Mouse (Mus musculus) ZHBTc4 (cell line): ENCODE results near the gene Dgke.
"Not testable (repeated sequence)": the region's sequence is repeated elsewhere in the genome, so short reads cannot be mapped to it uniquely, and the experiment has no call there.

Experiments
- DNase-seq: peaks from one replicate; pipeline ENCODE4 v3.0.0-alpha.2; 2011; ENCODE audit warnings: low read depth, low spot score

Dgke gene

DNA sequence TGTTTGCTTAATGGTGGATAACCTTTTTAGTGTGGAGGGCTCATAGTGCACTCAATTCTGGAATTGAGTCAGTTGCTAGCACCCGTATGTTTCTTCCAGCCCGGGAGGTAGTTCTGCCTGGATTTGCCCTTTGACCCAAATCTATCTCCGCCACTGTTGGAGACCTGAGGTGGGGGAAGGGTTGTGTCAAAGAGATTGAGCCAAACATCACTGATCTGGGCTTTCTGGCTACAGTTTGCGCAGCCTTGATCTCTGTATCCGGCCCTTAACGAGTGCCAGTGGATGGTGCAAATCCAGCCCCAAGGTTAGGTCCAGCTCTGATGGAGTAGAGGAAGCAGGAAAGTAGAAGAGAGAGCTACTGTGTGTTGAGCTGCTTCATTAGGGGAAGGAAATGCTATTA is 63.6 kb downstream of the Dgke start:
- peak; percentile 50 for DNase-seq

DNA sequence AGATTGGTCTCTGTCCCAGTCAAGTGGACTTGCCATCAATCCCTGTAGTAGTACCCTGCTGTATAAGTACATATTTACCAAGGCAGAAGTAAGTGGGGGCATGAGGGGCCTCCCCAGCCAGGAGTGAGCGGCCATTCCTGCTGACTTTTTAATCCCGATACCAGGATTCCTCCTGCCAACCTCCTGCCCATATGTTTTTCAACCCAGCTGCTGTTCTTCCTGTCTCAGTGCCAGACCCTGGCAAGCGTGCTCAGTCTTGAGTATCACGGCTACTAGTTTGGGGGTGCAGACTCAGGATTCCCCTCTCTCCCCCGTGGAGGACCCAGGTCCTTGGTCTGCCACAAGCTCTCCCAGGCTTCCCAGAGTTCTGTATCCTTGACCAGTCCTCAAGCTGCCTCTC is 64.0 kb downstream of the Dgke start:
- DNase-seq = no peak

- no peak for DNase-seq
Observed at GRCm38 (mm10) chr11:89002068-89002467, 64.6 kb downstream of the Dgke start.

- peak; percentile 51 for DNase-seq
Observed at GRCm38 (mm10) chr11:89001569-89001968, 65.1 kb downstream of the Dgke start.

DNA sequence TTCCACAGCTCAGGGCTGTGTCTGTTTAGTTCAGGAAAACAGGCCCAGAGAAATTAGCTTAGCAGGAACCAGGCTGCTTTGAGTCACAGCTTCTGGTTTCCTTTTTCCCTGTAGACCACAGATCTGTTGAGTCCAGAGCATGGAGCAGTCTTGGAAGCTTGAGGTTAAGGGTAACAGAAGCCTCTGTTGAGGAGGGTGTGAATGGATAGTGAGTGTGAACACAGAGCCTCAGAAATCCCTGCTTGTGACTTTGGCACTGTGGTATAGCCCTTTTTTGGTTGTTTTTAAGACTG is 66.2 kb downstream of the Dgke start:
- DNase-seq = no peak

DNA sequence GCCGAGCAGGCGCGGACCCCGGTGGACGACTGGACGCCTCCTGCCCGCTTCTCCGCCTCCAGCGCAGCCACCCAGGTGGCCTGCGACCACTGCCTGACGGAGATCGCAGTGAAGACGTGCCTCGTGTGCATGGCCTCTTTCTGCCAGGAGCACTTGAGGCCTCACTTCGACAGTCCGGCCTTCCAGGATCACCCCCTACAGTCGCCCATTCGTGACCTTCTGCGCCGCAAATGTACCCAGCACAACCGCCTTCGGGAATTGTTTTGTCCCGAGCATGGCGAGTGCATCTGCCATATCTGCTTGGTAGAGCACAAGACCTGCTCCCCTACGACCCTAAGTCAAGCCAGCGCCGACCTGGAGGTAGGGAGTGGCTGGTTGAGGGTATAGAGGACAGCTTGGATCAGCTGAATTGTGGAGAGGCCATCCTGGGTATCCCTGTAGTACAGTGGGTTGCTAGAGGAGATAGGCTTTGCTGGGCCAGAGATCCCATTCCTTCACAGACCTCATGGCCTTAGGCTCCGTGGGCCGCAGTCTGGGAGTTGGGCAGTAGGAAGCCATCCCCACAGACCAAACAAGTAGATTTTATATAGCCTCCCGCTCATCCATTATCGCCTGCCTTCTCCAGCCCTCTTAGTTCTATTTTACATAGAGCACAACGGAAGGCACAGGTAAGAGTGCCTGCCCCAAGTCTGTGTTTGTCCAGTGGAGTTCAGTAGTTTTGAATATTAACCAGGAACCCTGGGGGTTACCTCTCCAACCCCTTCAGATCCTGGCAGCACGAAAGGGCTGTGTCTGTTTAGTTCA is 66.7 kb downstream of the Dgke start:
- DNase-seq = no peak

- DNase-seq = peak; percentile 99
Observed at GRCm38 (mm10) chr11:88998974-88999722, 67.5 kb downstream of the Dgke start, which contains the start of gene Trim25. Gene Trim25 (plus strand): TSS chr11:88999376.

- no peak for DNase-seq
Observed at GRCm38 (mm10) chr11:88998406-88998805, 68.2 kb downstream of the Dgke start.

GRCm38 (mm10) chr11:88997343-88997742 is 69.3 kb downstream of the Dgke start:
- not testable (repeated sequence) for DNase-seq

GRCm38 (mm10) chr11:88996427-88996826 is 70.2 kb downstream of the Dgke start:
- peak; percentile 92 for DNase-seq

- peak; percentile 87 for DNase-seq
Observed at GRCm38 (mm10) chr11:88995616-88996015, 71.0 kb downstream of the Dgke start.

- DNase-seq = no peak
Observed at GRCm38 (mm10) chr11:88994492-88994891, 72.2 kb downstream of the Dgke start.

DNA sequence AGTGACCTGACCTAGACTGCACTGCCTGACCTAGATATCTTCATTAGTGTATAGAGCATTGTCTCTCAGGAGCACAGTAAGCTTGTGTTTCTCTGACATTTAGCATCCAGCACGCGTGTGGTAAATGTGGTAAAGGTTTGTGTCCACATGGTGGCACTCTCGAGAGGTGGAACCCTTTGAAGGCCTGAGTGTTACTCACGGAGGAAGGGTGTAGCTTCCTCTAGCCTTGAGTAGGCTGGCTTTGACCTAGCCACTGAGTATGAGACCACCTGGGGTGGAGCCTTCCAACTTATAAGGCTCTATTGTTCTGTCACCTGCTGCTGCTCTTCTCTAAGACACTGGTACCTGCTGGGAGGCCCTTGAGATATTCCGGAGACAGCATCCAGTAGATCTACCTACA is 73.0 kb downstream of the Dgke start:
- peak; percentile 98 for DNase-seq

GRCm38 (mm10) chr11:88993186-88993585 is 73.5 kb downstream of the Dgke start:
- no peak for DNase-seq

- peak; percentile 89 for DNase-seq
Observed at GRCm38 (mm10) chr11:88989530-88989929, 77.1 kb downstream of the Dgke start.

GRCm38 (mm10) chr11:88988956-88989355 is 77.7 kb downstream of the Dgke start:
- no peak for DNase-seq

GRCm38 (mm10) chr11:88986616-88987015 is 80.0 kb downstream of the Dgke start:
- DNase-seq = peak; percentile 67
